Mouse (Mus musculus) lung, postnatal 0 days (tissue): Measurements from ENCODE around the gene Dock3.

Experiments
- CTCF ChIP-seq: IDR thresholded peaks from 2 replicates; pipeline ENCODE4 v1.5.1; 2016; ENCODE audit warnings: antibody characterized with exemption, mild to moderate bottlenecking
- EP300 ChIP-seq: IDR thresholded peaks from 2 replicates; pipeline ENCODE4 v1.6.1; 2016; ENCODE audit warnings: antibody characterized with exemption, mild to moderate bottlenecking, control low read depth

DNA sequence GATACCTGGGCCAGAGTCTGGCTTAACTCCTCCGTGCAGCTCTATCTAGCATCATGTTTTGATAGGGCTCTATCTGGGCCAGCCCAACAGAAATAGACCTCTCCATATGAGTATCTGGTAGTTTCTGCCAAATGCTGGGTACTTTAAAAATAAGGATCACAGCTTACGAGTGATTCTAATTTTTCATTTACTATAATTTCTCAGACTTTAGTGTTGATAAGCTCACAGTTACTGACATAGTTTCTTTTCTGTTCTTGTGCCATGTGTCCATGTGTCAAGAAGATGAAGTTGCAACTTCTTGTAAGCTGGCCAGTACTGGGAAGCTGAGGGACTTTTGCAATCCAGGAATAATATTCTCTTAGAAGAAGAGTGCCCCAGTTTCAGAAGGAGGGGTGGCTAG, 228.5 kb downstream of the Dock3 start:
- no peak for TF ChIP-seq CTCF
- TF ChIP-seq EP300, result no peak
